Mouse (Mus musculus) heart, adult 11 months (tissue): Measurements from ENCODE around the gene Ppp1r14c.

ENCODE experiments used
- DNase-seq: peaks from one replicate; pipeline ENCODE4 v3.0.0; 2022

Gene Ppp1r14c

GRCm38 (mm10) chr10:3476611-3477010, 110.8 kb downstream of the Ppp1r14c start:
- peak; percentile 11 for DNase-seq

- DNase-seq, result no peak
These were observed 113.9 kb downstream of the Ppp1r14c start for GRCm38 (mm10) chr10:3479772-3480171.

- peak; percentile 72 for DNase-seq
These were observed 124.2 kb downstream of the Ppp1r14c start for GRCm38 (mm10) chr10:3490052-3490451.

GRCm38 (mm10) chr10:3496791-3497190, 130.9 kb downstream of the Ppp1r14c start:
- DNase-seq, result peak; percentile 40

- DNase-seq, result peak; percentile 88
These were observed 135.0 kb downstream of the Ppp1r14c start for GRCm38 (mm10) chr10:3500846-3501245.

- DNase-seq, result peak; percentile 92
These were observed 141.8 kb downstream of the Ppp1r14c start for GRCm38 (mm10) chr10:3507484-3508221.

GRCm38 (mm10) chr10:3508222-3508588, 142.3 kb downstream of the Ppp1r14c start:
- DNase-seq, result peak; percentile 74

GRCm38 (mm10) chr10:3508746-3509145, 142.9 kb downstream of the Ppp1r14c start:
- DNase-seq, result peak; percentile 52

- peak; percentile 45 for DNase-seq
These were observed 143.9 kb downstream of the Ppp1r14c start for GRCm38 (mm10) chr10:3509663-3510277.

GRCm38 (mm10) chr10:3510486-3510885, 144.6 kb downstream of the Ppp1r14c start:
- peak; percentile 18 for DNase-seq

- no peak for DNase-seq
These were observed 145.5 kb downstream of the Ppp1r14c start for GRCm38 (mm10) chr10:3511401-3511800.

- no peak for DNase-seq
These were observed 146.9 kb downstream of the Ppp1r14c start for GRCm38 (mm10) chr10:3512620-3513305.

GRCm38 (mm10) chr10:3513947-3514346, 148.1 kb downstream of the Ppp1r14c start:
- DNase-seq, result no peak
